Mouse (Mus musculus) small intestine, adult 2 months (tissue): ENCODE results near the gene Ewsr1.

ENCODE experiments used
- CTCF ChIP-seq: fragments of 200-500 bp; IDR thresholded peaks from 2 replicates; pipeline ENCODE4 v1.5.1; 2012; ENCODE audit warnings: low read depth, mild to moderate bottlenecking, control low read depth, inconsistent platforms, low read length, moderate library complexity, mixed read lengths; ENCODE audit not compliant: insufficient replicate concordance, insufficient read length; ENCODE audit errors: extremely low read depth
- POLR2A ChIP-seq: fragments of 200-500 bp; IDR thresholded peaks from 2 replicates; pipeline ENCODE4 v1.6.1; 2012; ENCODE audit warnings: low read depth, mild to moderate bottlenecking, control low read depth, inconsistent platforms, low read length, moderate library complexity

GRCm38 (mm10) chr11:5098736-5099542 is at the start of gene Ewsr1, which contains the start of gene Rhbdd3:
- peak; percentile 73 for TF ChIP-seq POLR2A
- TF ChIP-seq CTCF = no peak
